Mouse (Mus musculus): ENCODE measurements at regions not wholly inside any gene's neighbourhood (a gene's known extent, or its start where the extent isn't known, plus 50 kb on each side); places are given as distances from the start of the nearest gene placed in this dataset.

DNA sequence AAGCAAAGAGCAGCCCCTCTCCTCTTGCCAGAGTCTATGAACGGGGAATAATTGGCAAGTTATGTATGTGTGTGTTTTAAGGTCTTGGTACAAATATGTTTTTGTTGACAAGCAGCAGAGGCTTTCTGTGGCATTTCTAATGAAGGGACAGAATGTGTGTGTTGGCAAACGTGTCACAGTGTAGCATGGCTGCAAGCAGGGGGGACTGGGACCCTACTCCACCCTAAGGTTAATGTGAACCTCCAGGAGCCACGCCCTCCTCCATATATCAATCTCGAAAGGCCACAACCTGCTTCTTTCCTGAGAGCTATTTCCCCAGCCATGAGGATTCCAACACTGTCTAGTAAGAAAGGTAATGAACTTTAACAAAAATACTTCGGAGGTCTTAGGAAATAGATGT, 209.8 kb downstream of the Clic5 start:
- TF ChIP-seq CTCF (IDR thresholded peaks at IDR 0.05; ENCODE audit: borderline replicate concordance, insufficient read depth, low read depth, low read length) (no peak), POLR2A (IDR thresholded peaks at IDR 0.05; ENCODE audit: borderline replicate concordance, insufficient read depth, low read length) (no peak)
